Mouse (Mus musculus) midbrain, embryonic 14.5 days (tissue): ENCODE results near the gene Tlcd2. TPM values are rescaled to one million over a fixed set of nuclear protein-coding genes. Genes with fewer than 3 reads are reported as not detected.

Experiments
- ATAC-seq: fragments of 200-750 bp; cut with Nextera tagmentation; 2 replicates; pipeline ENCODE4 v1.8.0; 2017; ENCODE audit warnings: moderate number of reproducible peaks, moderate library complexity; ENCODE audit not compliant: low FRiP score, low TSS enrichment
- DNase-seq: peaks from one replicate; pipeline ENCODE4 v3.0.0-alpha.2; 2015
- H3K27ac ChIP-seq: fragments of 300-500 bp; sonication (generic); replicated peaks from 2 replicates; pipeline ENCODE4 v1.5.1; 2014; ENCODE audit warnings: mild to moderate bottlenecking, low read depth, low read length, moderate library complexity
- H3K27me3 ChIP-seq: fragments of 300-500 bp; sonication (generic); 2 replicates; pipeline ENCODE4 v1.6.1; 2014; ENCODE audit warnings: low read length, control low read depth, mixed read lengths; ENCODE audit not compliant: control insufficient read depth, insufficient read depth
- H3K36me3 ChIP-seq: fragments of 300-500 bp; sonication (generic); 2 replicates; pipeline ENCODE4 v1.6.1; 2014; ENCODE audit warnings: low read length, control low read depth; ENCODE audit not compliant: control insufficient read depth, insufficient read depth
- H3K4me1 ChIP-seq: fragments of 300-500 bp; sonication (generic); 2 replicates; pipeline ENCODE4 v1.6.1; 2014; ENCODE audit warnings: mild to moderate bottlenecking, antibody characterized with exemption, low read length, control low read depth; ENCODE audit not compliant: control insufficient read depth, insufficient read depth
- H3K4me2 ChIP-seq: fragments of 300-500 bp; sonication (generic); 2 replicates; pipeline ENCODE4 v1.6.1; 2014; ENCODE audit warnings: mild to moderate bottlenecking, low read length, moderate library complexity
- H3K4me3 ChIP-seq: fragments of 300-500 bp; sonication (generic); replicated peaks from 2 replicates; pipeline ENCODE4 v1.5.1; 2014; ENCODE audit warnings: low read depth, low read length
- H3K9ac ChIP-seq: fragments of 300-500 bp; sonication (generic); replicated peaks from 2 replicates; pipeline ENCODE4 v1.6.1; 2014; ENCODE audit warnings: mild to moderate bottlenecking, low read length, moderate library complexity
- H3K9me3 ChIP-seq: fragments of 300-500 bp; sonication (generic); 2 replicates; pipeline ENCODE4 v1.6.1; 2016; ENCODE audit warnings: low read length, control low read depth, mixed read lengths; ENCODE audit not compliant: control insufficient read depth
- WGBS: fragments of 180-500 bp; shearing (Covaris S2); extraction: QIAGEN DNeasy Blood & Tissue Kit; methylation state at CpG from one replicate; pipeline ENCODE4 v1.1.7; 2014; 5-methylcytosine and 5-hydroxymethylcytosine counted together
- polyA plus RNA-seq: library from polyadenylated mRNA; unstranded; fragments of >200 nt; fragmentation: Nextera tagmentation; extraction: Ambion mirVana; gene quantifications from 2 replicates; pipeline ENCODE4 v1.2.1, GENCODE M21; 2014

Gene Tlcd2
- polyA plus RNA-seq, 1 experiment from 2014 or later = 2.5 TPM

DNA sequence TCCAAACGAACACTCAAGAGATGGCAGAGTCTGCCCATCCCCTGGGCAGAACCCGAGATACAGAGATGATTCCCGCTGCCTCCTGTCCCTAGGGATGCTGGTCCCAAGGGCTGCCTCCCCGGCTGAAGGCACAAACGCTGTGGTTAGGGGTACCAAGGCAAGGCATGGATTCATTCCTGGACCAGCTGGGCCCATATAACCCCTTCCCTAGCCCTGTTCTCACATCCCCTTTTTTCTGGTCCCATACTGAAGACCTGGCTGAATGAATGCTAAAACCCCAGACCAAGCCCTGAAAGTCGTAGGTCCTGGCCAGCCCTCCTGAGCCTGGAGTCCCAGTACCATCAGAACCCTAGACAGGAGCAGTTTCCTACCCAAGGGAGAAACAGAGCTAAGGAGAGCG is 20.5 kb upstream of the Tlcd2 start:
- ATAC-seq (no peak), DNase-seq (no peak)
- no peak overlapping the region for H3K27ac ChIP-seq
- no peak overlapping the region for H3K9ac ChIP-seq
- no peak overlapping the region for H3K4me2 ChIP-seq
- 87% methylated on average over 7 of the region's 7 CpGs for WGBS
- H3K36me3 ChIP-seq = peaks cover 37% of the 10 kb centered on the region
- no peaks in the 10 kb centered on the region for H3K27me3 ChIP-seq
- H3K4me1 ChIP-seq = no peaks in the 10 kb centered on the region
- no peak overlapping the region for H3K4me3 ChIP-seq
- no peaks in the 10 kb centered on the region for H3K9me3 ChIP-seq

DNA sequence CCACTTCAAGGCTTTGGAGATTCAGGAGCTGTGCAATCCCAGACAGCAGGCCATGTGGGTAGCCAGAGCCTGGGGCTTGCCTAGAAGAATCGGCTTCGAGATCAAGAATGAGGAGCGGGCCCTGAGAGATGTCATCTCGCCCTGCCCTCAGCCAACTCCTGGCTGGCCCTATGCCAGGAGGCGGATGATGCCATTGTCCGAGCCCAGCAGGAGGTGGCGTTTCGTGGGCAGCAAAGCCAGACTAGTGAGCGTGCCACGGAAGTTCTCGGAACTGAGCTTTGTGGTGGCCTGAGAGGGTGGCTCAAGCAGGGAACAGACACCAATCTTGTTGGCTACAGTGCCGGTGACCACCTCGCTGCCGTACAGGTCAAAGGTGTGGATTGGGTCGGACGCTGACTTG is 19.9 kb upstream of the Tlcd2 start:
- H3K27ac ChIP-seq = no peak overlapping the region
- H3K4me2 ChIP-seq = no peak overlapping the region
- no peak overlapping the region for H3K4me3 ChIP-seq
- no peak overlapping the region for H3K9ac ChIP-seq
- ATAC-seq = no peak
- H3K4me1 ChIP-seq = no peaks in the 10 kb centered on the region
- H3K9me3 ChIP-seq = no peaks in the 10 kb centered on the region
- H3K27me3 ChIP-seq = no peaks in the 10 kb centered on the region
- WGBS = 64% methylated on average over 16 of the region's 16 CpGs
- peak; percentile 11 for DNase-seq
- peaks cover 37% of the 10 kb centered on the region for H3K36me3 ChIP-seq

DNA sequence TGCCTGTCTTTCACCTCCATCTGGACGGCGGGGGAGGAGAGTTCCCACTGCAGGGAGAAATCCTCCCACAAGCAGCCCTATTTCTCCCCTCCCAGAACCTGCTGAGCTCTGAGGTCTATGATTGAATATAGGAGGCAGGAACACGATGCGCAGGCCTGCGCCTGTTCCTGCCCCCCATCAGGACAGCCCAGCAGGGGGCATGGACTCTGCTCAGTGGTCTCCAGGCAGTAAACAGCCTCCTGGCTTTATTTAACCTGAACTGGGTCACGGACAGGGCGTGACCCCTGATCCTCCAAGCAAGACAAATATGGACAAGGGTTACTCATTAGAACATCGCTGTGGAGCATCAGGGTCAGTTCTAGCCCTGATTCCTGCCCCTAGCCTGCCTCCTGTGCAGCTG is 17.8 kb upstream of the Tlcd2 start:
- no peak overlapping the region for H3K4me2 ChIP-seq
- H3K4me1 ChIP-seq = no peaks in the 10 kb centered on the region
- peaks cover 58% of the 10 kb centered on the region for H3K36me3 ChIP-seq
- DNase-seq (no peak), ATAC-seq (no peak)
- H3K9ac ChIP-seq = no peak overlapping the region
- H3K27ac ChIP-seq = no peak overlapping the region
- H3K27me3 ChIP-seq = no peaks in the 10 kb centered on the region
- H3K4me3 ChIP-seq = no peak overlapping the region
- WGBS = 44% methylated on average over 8 of the region's 8 CpGs
- no peaks in the 10 kb centered on the region for H3K9me3 ChIP-seq

DNA sequence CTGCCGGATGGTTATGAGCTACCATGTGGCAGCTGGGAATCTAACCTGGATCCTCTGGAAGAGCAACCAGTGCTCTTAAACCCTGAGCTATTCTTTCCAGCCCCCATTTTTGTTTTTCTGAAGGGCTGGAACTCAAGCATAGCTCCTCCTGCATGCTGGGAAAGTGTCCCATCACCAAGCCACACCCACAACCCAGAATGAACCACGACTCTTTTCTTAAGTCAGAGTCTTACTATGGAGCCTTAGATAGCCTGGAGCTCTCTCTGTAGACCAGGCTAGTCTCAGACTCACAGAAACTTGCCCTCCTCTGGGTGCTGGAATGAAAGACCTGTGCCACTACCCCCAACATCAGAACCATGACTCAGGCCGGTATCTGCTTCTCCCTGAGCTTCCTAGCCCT is 12.9 kb upstream of the Tlcd2 start:
- H3K36me3 ChIP-seq = peaks cover 59% of the 10 kb centered on the region
- H3K9me3 ChIP-seq = no peaks in the 10 kb centered on the region
- no peak for ATAC-seq
- H3K27me3 ChIP-seq = no peaks in the 10 kb centered on the region
- no peak overlapping the region for H3K4me3 ChIP-seq
- no peak overlapping the region for H3K27ac ChIP-seq
- 84% methylated on average over 3 of the region's 3 CpGs for WGBS
- no peak overlapping the region for H3K4me2 ChIP-seq
- H3K9ac ChIP-seq = no peak overlapping the region
- peaks cover 2% of the 10 kb centered on the region for H3K4me1 ChIP-seq
- DNase-seq = no peak

- no peak for ATAC-seq
- Histone ChIP-seq H3K4me1 (peaks cover 7% of the 10 kb centered on the region), H3K27me3 (no peaks in the 10 kb centered on the region), H3K36me3 (peaks cover 47% of the 10 kb centered on the region), H3K9ac (no peak overlapping the region), H3K9me3 (no peaks in the 10 kb centered on the region), H3K27ac (no peak overlapping the region), H3K4me2 (no peak overlapping the region), H3K4me3 (no peak overlapping the region)
- WGBS = 90% methylated on average over 7 of the region's 7 CpGs
- DNase-seq = no peak
These were observed 11.8 kb upstream of the Tlcd2 start for GRCm38 (mm10) chr11:75449695-75450094.

GRCm38 (mm10) chr11:75450304-75450908 is 11.1 kb upstream of the Tlcd2 start:
- no peak overlapping the region for H3K4me2 ChIP-seq
- peaks cover 43% of the 10 kb centered on the region for H3K36me3 ChIP-seq
- no peak overlapping the region for H3K4me3 ChIP-seq
- H3K9ac ChIP-seq = no peak overlapping the region
- WGBS = 89% methylated on average over 8 of the region's 8 CpGs
- H3K27ac ChIP-seq = no peak overlapping the region
- no peaks in the 10 kb centered on the region for H3K27me3 ChIP-seq
- H3K4me1 ChIP-seq = peaks cover 12% of the 10 kb centered on the region
- H3K9me3 ChIP-seq = no peaks in the 10 kb centered on the region
- ATAC-seq (no peak), DNase-seq (no peak)

DNA sequence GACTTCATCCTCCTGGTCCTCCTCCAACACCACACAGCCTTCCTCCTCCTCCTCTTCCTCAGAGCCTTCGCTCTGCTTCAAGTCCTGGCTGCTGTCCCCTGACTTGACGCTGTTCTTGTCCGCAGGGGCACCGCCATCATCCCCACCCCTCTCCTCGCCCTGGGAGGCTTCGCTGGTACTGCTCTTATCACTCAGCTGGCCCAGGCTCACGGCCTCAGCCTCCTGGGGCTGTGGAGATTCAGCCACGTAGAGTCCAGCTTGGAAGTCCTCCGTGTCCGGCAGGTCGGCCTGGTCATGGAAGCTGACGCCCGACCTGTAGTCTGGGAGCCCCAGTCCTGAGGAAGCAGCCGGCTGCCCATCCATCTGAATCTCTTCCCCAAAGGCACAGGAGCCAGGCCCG is 10.6 kb upstream of the Tlcd2 start:
- H3K27ac ChIP-seq = no peak overlapping the region
- H3K4me3 ChIP-seq = no peak overlapping the region
- peaks cover 12% of the 10 kb centered on the region for H3K4me1 ChIP-seq
- ATAC-seq (no peak), DNase-seq (no peak)
- H3K27me3 ChIP-seq = no peaks in the 10 kb centered on the region
- H3K9ac ChIP-seq = no peak overlapping the region; the same call in 1 of the 2 replicates
- peaks cover 40% of the 10 kb centered on the region for H3K36me3 ChIP-seq
- WGBS = 87% methylated on average over 15 of the region's 15 CpGs
- H3K4me2 ChIP-seq = no peak overlapping the region
- H3K9me3 ChIP-seq = no peaks in the 10 kb centered on the region

DNA sequence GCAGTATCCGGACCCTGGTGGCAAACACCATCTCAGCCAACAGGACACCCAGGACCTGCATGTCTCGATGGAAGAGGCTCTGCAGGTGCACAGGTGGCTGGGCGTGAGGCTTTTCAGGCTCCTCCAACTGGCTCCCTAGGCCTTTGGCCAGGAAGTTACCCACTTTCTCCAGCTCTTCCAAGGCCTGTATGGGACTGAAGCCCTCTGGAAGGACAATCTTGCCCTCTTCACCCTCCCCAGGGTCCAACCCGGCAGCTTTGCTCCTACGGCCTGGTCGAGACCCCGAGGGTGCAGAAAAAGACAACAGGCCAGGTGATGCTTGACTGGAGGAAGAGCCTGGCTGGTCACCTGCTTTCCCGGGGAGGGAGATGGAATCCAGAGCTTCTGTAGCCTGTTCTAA is 9.4 kb upstream of the Tlcd2 start:
- no peaks in the 10 kb centered on the region for H3K9me3 ChIP-seq
- WGBS = 93% methylated on average over 8 of the region's 8 CpGs
- no peak overlapping the region for H3K4me3 ChIP-seq
- H3K27me3 ChIP-seq = no peaks in the 10 kb centered on the region
- no peak for ATAC-seq
- H3K9ac ChIP-seq = no peak overlapping the region
- DNase-seq = no peak
- peaks cover 36% of the 10 kb centered on the region for H3K36me3 ChIP-seq
- H3K27ac ChIP-seq = no peak overlapping the region
- no peak overlapping the region for H3K4me2 ChIP-seq
- peaks cover 12% of the 10 kb centered on the region for H3K4me1 ChIP-seq

GRCm38 (mm10) chr11:75452812-75453557 is 8.5 kb upstream of the Tlcd2 start:
- H3K9ac ChIP-seq = no peak overlapping the region
- DNase-seq (no peak), ATAC-seq (no peak)
- H3K27ac ChIP-seq = no peak overlapping the region
- H3K27me3 ChIP-seq = no peaks in the 10 kb centered on the region
- peaks cover 27% of the 10 kb centered on the region for H3K36me3 ChIP-seq
- peak overlapping the region; percentile 100 for H3K4me2 ChIP-seq
- no peaks in the 10 kb centered on the region for H3K9me3 ChIP-seq
- WGBS = 92% methylated on average over 31 of the region's 31 CpGs
- peaks cover 12% of the 10 kb centered on the region for H3K4me1 ChIP-seq
- no peak overlapping the region for H3K4me3 ChIP-seq
